Mouse (Mus musculus): ENCODE measurements around the gene Pdxp. TPM values are rescaled to one million over a fixed set of nuclear protein-coding genes. Genes with fewer than 3 reads are reported as not detected.
A peak's percentile ranks its signal among the peaks of the same experiment; 100 is the strongest.

Gene Pdxp
- 11.8 and 12.8 TPM in 2 replicates for polyA plus RNA-seq (2015; fragmentation: Nextera tagmentation; extraction: Ambion mirVana)

GRCm38 (mm10) chr15:78913632-78914090, at the start of gene Pdxp:
Gene Pdxp, plus strand, starts transcription at chr15:78913919.
- ATAC-seq (ENCODE audit: insufficient read depth, low FRiP score, low read depth) = peak; percentile 93
- peaks cover 7% of the 10 kb centered on the region; the same call in 1 of the 2 replicates for H3K36me3 ChIP-seq

GRCm38 (mm10) chr15:78868398-78868797, 45.3 kb upstream of the Pdxp start:
- Histone ChIP-seq H3K27me3 (replicated peaks) (no peaks in the 10 kb centered on the region), H3K27ac (peak overlapping the region; percentile 91), H3K36me3 (no peaks in the 10 kb centered on the region), H3K9ac (no peak overlapping the region), H3K4me2 (no peak overlapping the region; the same call in 1 of the 2 replicates), H3K4me1 (peaks cover 22% of the 10 kb centered on the region), H3K9me3 (no peaks in the 10 kb centered on the region), H3K4me3 (replicated peaks) (no peak overlapping the region)
- 9% methylated on average over 9 of the region's 9 CpGs for WGBS
- ATAC-seq (ENCODE audit: insufficient read depth, low FRiP score, low read depth) = peak; percentile 65

More at GRCm38 (mm10) chr15:78913632-78914090, at the start of gene Pdxp:
- Histone ChIP-seq H3K9ac (peak within 1 kb of the TSS; percentile 57), H3K4me2 (peak within 1 kb of the TSS; percentile 99), H3K9me3 (no peaks in the 10 kb centered on the region), H3K27ac (peak within 1 kb of the TSS; percentile 89), H3K4me3 (replicated peaks) (peak within 1 kb of the TSS; percentile 72), H3K4me1 (peaks cover 25% of the 10 kb centered on the region), H3K27me3 (replicated peaks) (no peaks in the 10 kb centered on the region)
- under 1% methylated on average over 50 of the region's 51 CpGs for WGBS

DNA sequence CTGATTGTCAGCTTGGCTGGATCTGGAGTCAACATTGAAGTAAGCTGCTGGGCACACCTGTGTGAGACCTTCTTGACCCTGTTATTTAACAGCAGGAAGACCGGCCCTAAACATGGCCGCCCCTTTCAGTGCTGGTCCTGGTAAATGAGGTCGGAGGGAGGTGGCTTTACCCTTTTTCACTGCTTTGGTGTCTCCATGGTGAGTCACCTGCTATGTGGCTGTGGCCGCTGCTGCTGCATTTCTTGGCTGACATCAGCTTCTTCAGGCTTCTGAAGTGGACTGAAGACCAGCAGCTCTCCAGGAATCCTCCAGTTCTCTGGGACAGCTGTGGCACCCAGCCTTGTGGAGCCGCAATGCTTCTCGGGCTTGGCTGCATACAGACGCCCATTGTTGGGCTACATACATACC, 44.9 kb upstream of the Pdxp start:
- WGBS = 40% methylated on average over 7 of the region's 7 CpGs
- Histone ChIP-seq H3K36me3 (no peaks in the 10 kb centered on the region), H3K9me3 (no peaks in the 10 kb centered on the region), H3K4me1 (peaks cover 18% of the 10 kb centered on the region), H3K27me3 (replicated peaks) (no peaks in the 10 kb centered on the region), H3K4me3 (replicated peaks) (no peak overlapping the region), H3K4me2 (no peak overlapping the region; the same call in 1 of the 2 replicates), H3K9ac (no peak overlapping the region), H3K27ac (peak overlapping the region; percentile 91)
- ATAC-seq (ENCODE audit: insufficient read depth, low FRiP score, low read depth) = peak; percentile 52; the same call in 1 of the 2 replicates

- H3K4me2 ChIP-seq = no peak overlapping the region
- no peaks in the 10 kb centered on the region for H3K9me3 ChIP-seq
- 27% methylated on average over 6 of the region's 6 CpGs for WGBS
- no peak overlapping the region for H3K9ac ChIP-seq
- H3K4me3 ChIP-seq (replicated peaks) = no peak overlapping the region
- no peak overlapping the region for H3K27ac ChIP-seq
- no peaks in the 10 kb centered on the region for H3K27me3 ChIP-seq (replicated peaks)
- H3K36me3 ChIP-seq = no peaks in the 10 kb centered on the region
- peaks cover 16% of the 10 kb centered on the region for H3K4me1 ChIP-seq
- no peak for ATAC-seq (ENCODE audit: insufficient read depth, low FRiP score, low read depth)
Observed at GRCm38 (mm10) chr15:78869775-78870174, 43.9 kb upstream of the Pdxp start.

- Histone ChIP-seq H3K27me3 (replicated peaks) (no peaks in the 10 kb centered on the region), H3K4me3 (replicated peaks) (no peak overlapping the region), H3K4me1 (peaks cover 27% of the 10 kb centered on the region), H3K27ac (no peak overlapping the region), H3K4me2 (no peak overlapping the region), H3K36me3 (no peaks in the 10 kb centered on the region), H3K9ac (no peak overlapping the region), H3K9me3 (no peaks in the 10 kb centered on the region)
- WGBS = 35% methylated on average over 5 of the region's 5 CpGs
- ATAC-seq (ENCODE audit: insufficient read depth, low FRiP score, low read depth) = no peak
Observed at GRCm38 (mm10) chr15:78872021-78872608, 41.6 kb upstream of the Pdxp start.

DNA sequence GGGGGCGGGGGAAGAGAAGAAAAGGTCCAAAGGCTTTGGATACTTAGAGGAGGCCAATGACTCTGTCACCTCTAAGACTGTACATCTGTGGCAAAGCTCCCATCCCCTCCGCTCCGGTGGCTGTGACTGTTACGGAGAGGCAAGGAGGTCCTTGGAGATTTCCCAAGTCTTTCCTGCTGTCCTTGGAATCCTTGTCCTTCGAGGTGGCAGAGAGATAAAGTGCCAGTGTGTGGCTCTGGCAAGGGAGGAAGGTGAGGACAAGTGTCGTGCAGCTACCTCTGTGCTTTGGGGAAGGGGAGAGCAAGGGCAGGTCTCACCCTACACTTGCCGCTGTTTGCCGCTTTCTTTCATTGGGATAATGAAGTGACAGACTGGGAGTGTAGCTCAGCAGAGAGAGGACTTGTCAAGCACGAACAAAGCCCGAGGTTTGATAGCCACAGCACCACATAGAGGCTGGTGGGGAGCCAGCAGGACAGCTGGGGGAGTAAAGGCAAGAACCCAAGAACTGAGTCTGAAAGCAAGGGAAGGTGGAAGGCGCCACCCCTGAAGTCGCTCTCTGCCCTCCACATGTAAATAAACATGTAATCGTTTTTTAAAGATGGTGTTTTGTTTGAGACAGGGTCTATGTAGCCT, 39.8 kb upstream of the Pdxp start:
- WGBS = 56% methylated on average over 13 of the region's 13 CpGs
- Histone ChIP-seq H3K9ac (no peak overlapping the region), H3K9me3 (no peaks in the 10 kb centered on the region), H3K4me1 (peaks cover 19% of the 10 kb centered on the region), H3K36me3 (no peaks in the 10 kb centered on the region), H3K4me2 (no peak overlapping the region), H3K27ac (no peak overlapping the region), H3K27me3 (replicated peaks) (no peaks in the 10 kb centered on the region), H3K4me3 (replicated peaks) (no peak overlapping the region)
- no peak for ATAC-seq (ENCODE audit: insufficient read depth, low FRiP score, low read depth)

DNA sequence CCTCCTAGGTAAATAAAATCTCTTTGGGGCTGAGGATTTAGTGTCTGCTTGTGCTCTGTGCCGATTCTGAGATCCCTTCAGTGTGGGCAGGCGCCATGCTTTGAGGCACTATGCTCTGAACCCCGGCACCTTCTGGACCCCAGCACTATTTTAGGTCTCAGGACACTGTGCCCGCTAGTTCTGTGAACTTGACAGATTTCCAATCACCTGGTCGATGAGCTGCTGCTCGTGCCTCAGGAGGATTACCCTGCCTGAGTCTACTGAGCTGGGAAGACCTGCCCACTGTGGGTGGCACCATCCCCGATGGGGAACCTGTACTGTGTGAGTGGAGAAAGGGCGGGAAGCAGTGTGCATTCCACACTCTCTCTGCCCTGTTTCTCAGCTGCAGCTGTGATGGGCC, 38.7 kb upstream of the Pdxp start:
- Histone ChIP-seq H3K4me3 (replicated peaks) (no peak overlapping the region), H3K4me1 (peaks cover 28% of the 10 kb centered on the region), H3K9me3 (no peaks in the 10 kb centered on the region), H3K9ac (no peak overlapping the region), H3K27me3 (replicated peaks) (no peaks in the 10 kb centered on the region), H3K4me2 (no peak overlapping the region), H3K36me3 (peaks cover 4% of the 10 kb centered on the region; the same call in 1 of the 2 replicates), H3K27ac (peak overlapping the region; percentile 99)
- ATAC-seq (ENCODE audit: insufficient read depth, low FRiP score, low read depth) = no peak
- 60% methylated on average over 8 of the region's 8 CpGs for WGBS

DNA sequence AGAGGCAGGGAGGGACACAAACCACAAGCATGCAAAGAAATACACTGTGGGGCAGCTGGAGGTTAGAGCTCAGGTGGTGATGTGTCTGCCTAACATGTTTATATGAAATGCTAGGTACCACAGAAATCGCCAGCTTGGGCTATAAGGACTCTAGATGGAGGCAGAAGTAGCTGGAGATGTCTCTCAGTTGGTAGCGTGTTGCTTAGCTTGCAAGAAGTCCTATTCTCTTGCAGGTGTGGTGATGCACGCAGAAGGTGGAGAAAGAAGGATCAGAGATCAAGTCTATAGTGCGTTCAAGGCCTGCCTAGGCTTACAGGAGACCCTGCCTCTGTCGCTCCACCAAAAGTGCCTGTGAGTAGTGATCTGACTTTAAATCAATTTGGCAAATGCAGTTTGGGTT, 38.2 kb upstream of the Pdxp start:
- Histone ChIP-seq H3K9me3 (no peaks in the 10 kb centered on the region), H3K36me3 (peaks cover 6% of the 10 kb centered on the region; the same call in 1 of the 2 replicates), H3K9ac (no peak overlapping the region), H3K27me3 (replicated peaks) (no peaks in the 10 kb centered on the region), H3K4me1 (peaks cover 33% of the 10 kb centered on the region), H3K4me3 (replicated peaks) (no peak overlapping the region), H3K27ac (peak overlapping the region; percentile 99), H3K4me2 (peak overlapping the region; percentile 71)
- WGBS = 72% methylated on average over 5 of the region's 5 CpGs
- ATAC-seq (ENCODE audit: insufficient read depth, low FRiP score, low read depth) = no peak

GRCm38 (mm10) chr15:78876258-78876696, 37.4 kb upstream of the Pdxp start:
- H3K9ac ChIP-seq = peak overlapping the region; percentile 37
- peak overlapping the region; percentile 81 for H3K4me3 ChIP-seq (replicated peaks)
- H3K36me3 ChIP-seq = peaks cover 10% of the 10 kb centered on the region; the same call in 1 of the 2 replicates
- H3K4me1 ChIP-seq = peaks cover 34% of the 10 kb centered on the region
- peak overlapping the region; percentile 99 for H3K27ac ChIP-seq
- peak overlapping the region; percentile 71 for H3K4me2 ChIP-seq
- H3K27me3 ChIP-seq (replicated peaks) = no peaks in the 10 kb centered on the region
- WGBS = 3% methylated on average over 17 of the region's 17 CpGs
- ATAC-seq (ENCODE audit: insufficient read depth, low FRiP score, low read depth) = peak; percentile 54
- no peaks in the 10 kb centered on the region for H3K9me3 ChIP-seq

DNA sequence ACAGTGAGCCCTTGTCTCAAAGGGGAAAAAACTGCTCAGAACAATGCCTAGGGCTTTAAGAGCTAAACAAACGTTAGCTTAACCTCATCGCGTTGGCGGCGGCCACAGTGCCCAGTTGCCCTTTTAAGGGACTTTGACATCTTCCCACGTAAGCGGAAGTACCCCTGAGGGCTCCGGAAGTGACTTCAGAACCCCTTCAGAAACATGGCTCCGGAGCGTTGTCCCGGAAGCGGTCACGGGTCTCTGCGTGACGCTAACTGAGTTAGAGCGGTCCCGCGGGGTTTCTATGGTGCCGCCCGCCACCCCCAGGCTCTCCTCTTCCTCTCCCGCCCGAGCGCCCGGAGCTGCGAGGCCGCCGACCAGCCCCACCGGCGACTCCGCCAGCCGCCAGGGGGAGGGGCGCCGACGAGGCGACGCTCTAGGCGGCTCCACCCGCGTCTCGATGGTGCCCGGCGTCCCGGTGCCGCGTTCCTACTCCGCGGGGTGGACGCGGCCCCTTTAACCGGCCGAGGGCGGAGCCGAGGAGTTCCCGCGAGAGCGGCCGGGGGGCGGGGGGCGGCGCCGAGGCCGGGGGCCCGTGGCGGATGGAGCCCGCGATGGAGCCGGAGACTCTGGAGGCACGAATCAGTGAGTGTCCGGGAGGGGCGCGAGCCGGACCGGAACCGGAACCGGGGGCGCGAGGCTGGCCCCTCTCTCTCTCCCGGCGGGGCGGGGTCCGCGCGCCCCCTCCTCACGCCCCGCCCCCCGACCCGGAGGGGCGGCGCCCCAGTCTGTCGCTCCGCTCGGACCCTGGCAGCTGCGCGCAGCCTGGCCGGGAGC, 36.5 kb upstream of the Pdxp start, which contains the start of gene Gga1:
Gene Gga1, plus strand, starts transcription at position 200 of the 819 bp plus-strand sequence.
- no peaks in the 10 kb centered on the region for H3K9me3 ChIP-seq
- peak; percentile 88 for ATAC-seq (ENCODE audit: insufficient read depth, low FRiP score, low read depth)
- H3K4me1 ChIP-seq = peaks cover 34% of the 10 kb centered on the region
- under 1% methylated on average over 66 of the region's 95 CpGs for WGBS
- H3K27me3 ChIP-seq (replicated peaks) = no peaks in the 10 kb centered on the region
- H3K9ac ChIP-seq = peak within 1 kb of the TSS; percentile 84
- peaks cover 18% of the 10 kb centered on the region for H3K36me3 ChIP-seq
- H3K27ac ChIP-seq = peak within 1 kb of the TSS; percentile 99
- peak within 1 kb of the TSS; percentile 71 for H3K4me2 ChIP-seq
- H3K4me3 ChIP-seq (replicated peaks) = peak within 1 kb of the TSS; percentile 81

DNA sequence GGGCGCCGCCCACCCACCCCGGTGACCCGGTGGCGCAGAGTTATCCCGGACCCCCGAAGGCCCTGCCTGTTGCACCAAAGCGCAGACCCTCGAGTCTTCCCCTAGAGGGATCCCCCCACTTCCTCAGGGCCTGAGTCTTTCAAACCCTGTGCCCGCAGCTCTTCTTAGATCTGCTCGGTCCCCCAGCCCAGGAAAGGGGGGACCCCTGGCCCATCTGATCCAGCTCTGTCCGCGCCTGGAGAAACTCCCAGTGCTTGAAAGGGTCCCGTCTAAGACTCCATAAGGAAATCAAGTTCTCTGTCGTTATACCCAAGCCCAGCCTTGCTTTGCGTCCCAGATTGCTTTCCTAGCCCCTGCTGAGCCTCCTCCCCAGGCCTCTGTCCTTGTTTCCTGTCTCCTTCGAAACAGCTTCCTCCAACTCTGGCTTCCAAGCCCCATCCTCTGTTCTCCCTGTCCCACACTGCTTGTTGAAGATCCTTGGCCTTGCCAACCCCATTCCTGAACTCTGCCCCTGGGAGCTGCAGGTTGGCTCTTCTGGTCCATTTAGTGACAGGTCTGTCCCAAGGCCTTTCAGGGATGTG, 35.8 kb upstream of the Pdxp start:
- WGBS = 0% methylated on average over 17 of the region's 17 CpGs
- Histone ChIP-seq H3K4me3 (replicated peaks) (peak overlapping the region; percentile 81), H3K27ac (peak overlapping the region; percentile 99), H3K27me3 (replicated peaks) (no peaks in the 10 kb centered on the region), H3K9ac (peak overlapping the region; percentile 84), H3K4me1 (peaks cover 34% of the 10 kb centered on the region), H3K36me3 (peaks cover 21% of the 10 kb centered on the region), H3K9me3 (no peaks in the 10 kb centered on the region), H3K4me2 (peak overlapping the region; percentile 71)
- ATAC-seq (ENCODE audit: insufficient read depth, low FRiP score, low read depth) = peak; percentile 4; the same call in 1 of the 2 replicates

Data from stomach, embryonic 15.5 days (tissue).